Mouse (Mus musculus): ENCODE data around the gene Usp2. TPM values are rescaled to one million over a fixed set of nuclear protein-coding genes. Genes with fewer than 3 reads are reported as not detected.

Gene Usp2
- total RNA-seq, 1 experiment from 2014 or later = 5.6 TPM

DNA sequence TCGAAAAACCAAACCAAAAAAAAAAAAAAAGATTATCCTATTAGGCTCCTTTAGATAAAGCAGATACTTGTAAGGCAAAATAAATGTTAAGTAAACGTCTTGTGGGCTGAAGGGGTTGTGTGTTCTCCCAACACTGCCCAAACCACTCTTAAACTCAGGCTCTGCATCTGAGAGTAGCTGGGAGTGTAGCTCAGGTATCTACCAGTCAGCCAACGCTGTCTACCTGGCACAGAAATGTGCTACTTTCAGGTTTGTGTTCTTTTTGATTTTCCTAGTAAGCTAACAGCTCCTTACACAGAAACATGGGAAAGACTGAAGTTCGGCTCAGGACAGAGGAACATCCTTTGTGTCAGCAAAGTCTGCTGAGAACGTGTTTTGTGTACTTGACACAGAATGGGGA, 65.4 kb downstream of the Usp2 start:
- ATAC-seq (replicated peaks; ENCODE audit: insufficient number of reproducible peaks, low FRiP score, low TSS enrichment, poor library complexity, severe bottlenecking) = no peak

- ATAC-seq (replicated peaks; ENCODE audit: insufficient number of reproducible peaks, low FRiP score, low TSS enrichment, poor library complexity, severe bottlenecking) = no peak
Observed at GRCm38 (mm10) chr9:44133287-44133686, 66.5 kb downstream of the Usp2 start.

DNA sequence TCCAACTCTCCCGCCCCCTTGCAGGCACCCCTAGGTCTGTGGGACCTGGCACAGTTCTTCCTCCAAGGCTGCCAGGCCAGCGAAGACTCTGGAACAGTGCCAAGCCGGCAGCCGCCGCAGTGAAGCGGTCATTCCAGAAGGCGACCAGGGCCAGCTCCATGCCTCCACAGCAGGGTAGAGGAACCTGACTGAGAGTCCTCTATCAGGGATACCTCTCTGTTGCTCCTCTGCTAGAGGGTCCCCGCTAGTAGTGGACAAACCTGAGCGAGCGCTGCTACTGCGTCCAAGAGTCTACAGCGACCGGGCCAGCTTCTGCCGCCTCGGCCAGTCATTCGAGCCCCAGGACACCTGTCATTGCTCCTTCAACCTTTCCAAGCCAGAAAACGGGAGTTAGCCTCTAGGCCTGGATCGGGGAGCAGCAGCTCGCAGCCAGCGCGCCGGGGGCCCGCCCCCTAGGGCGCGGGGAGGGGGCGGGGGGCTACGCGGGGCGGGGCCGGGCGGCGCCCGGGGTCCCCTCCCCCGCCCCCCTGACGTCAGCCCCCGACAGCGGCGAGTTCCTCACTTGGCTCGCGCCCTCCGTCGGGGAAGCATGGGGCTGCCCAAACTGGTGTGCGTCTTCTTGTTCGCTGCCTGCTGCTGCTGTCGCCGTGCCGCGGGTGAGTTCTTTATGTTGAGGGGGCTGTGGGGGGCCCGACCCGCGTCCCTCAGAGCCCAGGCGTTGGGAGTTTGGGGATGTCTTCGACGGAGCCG, 67.5 kb downstream of the Usp2 start, which contains the start of gene Mcam:
Gene Mcam (plus strand): TSS at position 369 of the 750 bp plus-strand sequence.
- no peak for ATAC-seq (replicated peaks; ENCODE audit: insufficient number of reproducible peaks, low FRiP score, low TSS enrichment, poor library complexity, severe bottlenecking)

- ATAC-seq (replicated peaks; ENCODE audit: insufficient number of reproducible peaks, low FRiP score, low TSS enrichment, poor library complexity, severe bottlenecking) = no peak
Observed at GRCm38 (mm10) chr9:44134851-44135730, 68.3 kb downstream of the Usp2 start.

DNA sequence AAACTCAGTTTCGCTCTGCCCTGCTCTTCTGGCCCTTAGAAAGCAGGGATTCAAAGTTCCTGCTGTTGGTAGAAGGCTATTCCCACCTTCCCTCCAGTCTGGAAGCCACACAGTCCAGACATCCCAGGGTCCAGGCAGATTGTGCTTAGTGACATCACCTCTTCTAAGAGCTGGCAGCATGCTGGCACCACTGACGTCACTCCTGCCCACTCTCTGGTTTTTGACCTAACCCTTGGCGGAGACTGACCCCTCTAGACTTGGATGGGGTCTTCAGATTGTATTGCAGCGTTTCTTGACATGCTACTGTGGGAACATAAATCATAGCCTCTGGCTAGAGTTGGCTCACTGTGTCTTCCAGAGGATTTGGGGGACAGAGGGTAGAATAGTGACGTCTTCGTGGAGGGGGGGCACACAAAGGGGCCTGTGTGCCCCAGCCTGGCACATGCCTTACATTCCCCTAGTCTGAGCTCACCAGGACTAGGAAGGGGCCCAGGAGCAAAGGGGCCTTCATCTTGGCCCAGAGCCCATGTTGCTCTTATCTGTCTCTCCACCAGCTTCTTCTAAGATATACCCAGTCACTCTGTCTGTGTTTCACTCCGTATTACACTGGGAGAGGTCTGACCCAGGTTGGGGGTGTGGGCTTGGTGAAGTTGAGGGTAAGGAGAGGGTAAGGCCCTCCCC, 69.0 kb downstream of the Usp2 start:
- no peak for ATAC-seq (replicated peaks; ENCODE audit: insufficient number of reproducible peaks, low FRiP score, low TSS enrichment, poor library complexity, severe bottlenecking)

- no peak for ATAC-seq (replicated peaks; ENCODE audit: insufficient number of reproducible peaks, low FRiP score, low TSS enrichment, poor library complexity, severe bottlenecking)
Observed at GRCm38 (mm10) chr9:44137846-44138245, 71.0 kb downstream of the Usp2 start.

GRCm38 (mm10) chr9:44141951-44142350, 75.1 kb downstream of the Usp2 start:
- no peak for ATAC-seq (replicated peaks; ENCODE audit: insufficient number of reproducible peaks, low FRiP score, low TSS enrichment, poor library complexity, severe bottlenecking)

- no peak for ATAC-seq (replicated peaks; ENCODE audit: insufficient number of reproducible peaks, low FRiP score, low TSS enrichment, poor library complexity, severe bottlenecking)
Observed at GRCm38 (mm10) chr9:44143421-44143820, 76.6 kb downstream of the Usp2 start.

- no peak for ATAC-seq (replicated peaks; ENCODE audit: insufficient number of reproducible peaks, low FRiP score, low TSS enrichment, poor library complexity, severe bottlenecking)
Observed at GRCm38 (mm10) chr9:44144023-44144717, 77.3 kb downstream of the Usp2 start.

GRCm38 (mm10) chr9:44144718-44145060, 77.9 kb downstream of the Usp2 start:
- no peak for ATAC-seq (replicated peaks; ENCODE audit: insufficient number of reproducible peaks, low FRiP score, low TSS enrichment, poor library complexity, severe bottlenecking)

Other genes with a start within 250 kb of the Usp2 start
- 14.7 to 67.2 TPM (median 34.3 TPM) in 3 replicates for gene Thy1, start 23.6 kb upstream of the Usp2 start, total RNA-seq (2017)
- not detected in 3 replicates for gene Mfrp, start 34.7 kb downstream of the Usp2 start, total RNA-seq (2017)
- not detected in 3 replicates for gene C1qtnf5, start 40.2 kb downstream of the Usp2 start, total RNA-seq (2017)
- not detected in 3 replicates for gene Gm49380, start 46.5 kb downstream of the Usp2 start, total RNA-seq (2017)
- 3.8 to 7.1 TPM (median 5.7 TPM) in 3 replicates for gene Rnf26, start 46.5 kb downstream of the Usp2 start, total RNA-seq (2017)
- gene Mcam, start 67.4 kb downstream of the Usp2 start, total RNA-seq (2017) = 13.5 to 48.9 TPM (median 15.1 TPM) in 3 replicates
- gene Cbl, start 167.0 kb downstream of the Usp2 start, total RNA-seq (2017) = 47.1 to 115 TPM (median 63.1 TPM) in 3 replicates
- gene Ccdc153, start 173.7 kb downstream of the Usp2 start, total RNA-seq (2017) = not detected in 3 replicates
- 1.7 TPM in 1 of 3 replicates, not detected in the others for gene Pdzd3, start 184.4 kb downstream of the Usp2 start, total RNA-seq (2017)
- gene Nlrx1, start 201.6 kb downstream of the Usp2 start, total RNA-seq (2017) = 14.8 to 15.8 TPM (median 15.3 TPM) in 3 replicates
- not detected in 3 replicates for gene Abcg4, start 221.6 kb downstream of the Usp2 start, total RNA-seq (2017)
- gene Hinfp, start 238.7 kb downstream of the Usp2 start, total RNA-seq (2017) = 22.9 to 34.0 TPM (median 23.0 TPM) in 3 replicates

Measured in monocyte, adult 5-6 weeks (primary cell).